Mouse (Mus musculus) spleen, adult 2 months (tissue): ENCODE data around the gene Kcnn3. TPM values are rescaled to one million over a fixed set of nuclear protein-coding genes. Genes with fewer than 3 reads are reported as not detected.

Experiments used
- DNase-seq, 2 experiments: peaks; one replicate each; pipeline versions ENCODE4 v3.0.0 to v3.0.0-alpha.2; 2012 to 2021; ENCODE audit warnings: low spot score in 2 of 2, low read depth in 1 of 2
- H3K27ac ChIP-seq: fragments of 200-500 bp; 2 replicates; pipeline ENCODE4 v1.5.1; 2012; ENCODE audit warnings: low read length, inconsistent platforms; ENCODE audit not compliant: insufficient read depth
- H3K27me3 ChIP-seq: fragments of 200-500 bp; 2 replicates; pipeline ENCODE4 v1.6.1; 2012; ENCODE audit warnings: mild to moderate bottlenecking, moderate library complexity, low read length, inconsistent platforms; ENCODE audit not compliant: control insufficient read depth, insufficient read depth
- H3K36me3 ChIP-seq: fragments of 200-500 bp; 2 replicates; pipeline ENCODE4 v1.6.1; 2012; ENCODE audit warnings: mild to moderate bottlenecking, low read length, inconsistent platforms; ENCODE audit not compliant: control insufficient read depth, insufficient read depth
- H3K4me1 ChIP-seq: fragments of 200-500 bp; 2 replicates; pipeline ENCODE4 v1.6.1; 2011; ENCODE audit warnings: inconsistent platforms; ENCODE audit not compliant: control insufficient read depth, insufficient read depth, insufficient read length
- H3K4me3 ChIP-seq: fragments of 200-500 bp; 2 replicates; pipeline ENCODE4 v1.5.1; 2011; ENCODE audit warnings: mild to moderate bottlenecking, inconsistent platforms; ENCODE audit not compliant: insufficient read depth, insufficient read length; ENCODE audit errors: extremely low read depth
- CTCF ChIP-seq: fragments of 200-500 bp; IDR thresholded peaks from 2 replicates; pipeline ENCODE4 v1.5.1; 2011; ENCODE audit warnings: mild to moderate bottlenecking, inconsistent platforms; ENCODE audit not compliant: insufficient read depth, insufficient read length, insufficient replicate concordance; ENCODE audit errors: extremely low read depth
- POLR2A ChIP-seq: fragments of 200-500 bp; IDR thresholded peaks from 2 replicates; pipeline ENCODE4 v1.6.1; 2011; ENCODE audit warnings: low read depth, low read length, inconsistent platforms
- WGBS: fragments of 180-500 bp; shearing (Covaris S2); methylation state at CpG from one replicate; pipeline ENCODE4 v1.1.7; 2018; 5-methylcytosine and 5-hydroxymethylcytosine counted together
- polyA plus RNA-seq: library from polyadenylated mRNA; depleted of rRNA; stranded (reverse); fragments of >200 nt; gene quantifications from 2 replicates; pipeline ENCODE4 v1.2.3, GENCODE M21; 2012

Kcnn3 gene
- polyA plus RNA-seq, 1 experiment = 0.33 TPM

DNA sequence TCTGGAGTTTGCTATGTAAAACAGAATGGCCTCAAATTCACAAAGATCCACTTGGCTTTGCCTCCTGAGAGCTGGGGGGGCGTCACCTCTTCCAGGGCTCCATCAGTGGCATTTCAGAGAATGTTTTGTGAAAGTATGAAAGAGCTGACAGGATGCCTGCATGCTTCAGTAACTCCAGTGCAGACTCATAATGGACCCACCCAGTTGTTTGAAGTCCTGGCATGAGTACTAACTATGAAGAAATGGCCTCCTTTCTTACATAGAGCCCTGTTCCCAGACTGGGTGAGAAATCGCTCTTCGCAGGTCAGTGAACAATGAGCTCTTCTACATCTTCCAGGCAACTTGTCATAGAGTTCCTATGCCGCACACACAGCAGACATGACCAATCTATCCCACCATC lies 70.4 kb downstream of the Kcnn3 start:
- H3K27me3 ChIP-seq = no peaks in the 10 kb centered on the region
- H3K27ac ChIP-seq = no peak overlapping the region
- no peaks in the 10 kb centered on the region for H3K4me1 ChIP-seq
- no peak overlapping the region for H3K4me3 ChIP-seq
- no peak for DNase-seq
- WGBS = 91% methylated on average over 4 of the region's 4 CpGs
- no peaks in the 10 kb centered on the region for H3K36me3 ChIP-seq
- no peak for TF ChIP-seq POLR2A

DNA sequence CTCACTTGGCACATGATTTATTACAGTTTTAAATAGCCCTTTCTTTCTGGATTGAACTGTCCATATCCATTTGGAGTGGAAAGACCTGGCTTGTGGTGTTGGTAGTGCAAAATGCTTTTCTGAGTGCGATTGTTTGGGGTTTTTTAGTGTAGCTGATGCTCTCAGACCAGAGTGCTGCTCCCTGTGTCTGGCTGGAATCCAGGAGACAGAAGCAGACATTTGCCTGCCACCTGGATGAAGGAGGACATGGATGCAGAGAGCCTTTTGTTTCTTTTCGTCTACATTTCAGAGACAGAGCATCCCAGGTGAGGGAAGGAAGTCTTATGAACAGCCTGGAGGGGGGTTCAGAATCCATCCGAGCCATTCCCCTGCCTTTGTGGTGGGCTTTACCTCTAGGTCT lies 71.5 kb downstream of the Kcnn3 start:
- no peaks in the 10 kb centered on the region for H3K36me3 ChIP-seq
- TF ChIP-seq POLR2A (no peak), CTCF (no peak)
- WGBS = 83% methylated on average over 3 of the region's 3 CpGs
- no peak overlapping the region for H3K27ac ChIP-seq
- DNase-seq = no peak
- no peaks in the 10 kb centered on the region for H3K4me1 ChIP-seq
- no peaks in the 10 kb centered on the region for H3K27me3 ChIP-seq
- H3K4me3 ChIP-seq = no peak overlapping the region

DNA sequence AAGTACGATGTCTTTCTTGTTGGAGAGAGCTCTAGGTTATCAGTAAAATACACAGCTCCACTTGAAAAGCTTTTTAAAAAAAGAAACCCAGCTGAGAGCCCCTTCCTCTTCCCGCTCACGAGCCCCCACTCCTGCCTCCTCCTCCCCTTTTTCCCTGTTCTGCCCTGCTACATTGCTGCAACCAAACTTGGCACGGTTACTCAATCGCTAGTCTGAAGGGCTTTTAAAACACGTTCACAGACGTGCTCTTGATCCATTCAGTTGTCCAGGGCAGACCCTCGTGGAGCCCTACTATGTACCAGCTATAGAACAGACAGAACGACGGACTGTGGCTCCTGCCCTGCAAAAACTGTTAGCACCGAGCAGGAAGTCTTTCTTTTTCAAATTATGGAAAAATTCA lies 72.8 kb downstream of the Kcnn3 start:
- H3K4me3 ChIP-seq = no peak overlapping the region
- H3K27ac ChIP-seq = no peak overlapping the region
- no peaks in the 10 kb centered on the region for H3K36me3 ChIP-seq
- DNase-seq = no peak
- 44% methylated on average over 11 of the region's 11 CpGs for WGBS
- TF ChIP-seq POLR2A (no peak), CTCF (no peak)
- no peaks in the 10 kb centered on the region for H3K27me3 ChIP-seq
- no peaks in the 10 kb centered on the region for H3K4me1 ChIP-seq

DNA sequence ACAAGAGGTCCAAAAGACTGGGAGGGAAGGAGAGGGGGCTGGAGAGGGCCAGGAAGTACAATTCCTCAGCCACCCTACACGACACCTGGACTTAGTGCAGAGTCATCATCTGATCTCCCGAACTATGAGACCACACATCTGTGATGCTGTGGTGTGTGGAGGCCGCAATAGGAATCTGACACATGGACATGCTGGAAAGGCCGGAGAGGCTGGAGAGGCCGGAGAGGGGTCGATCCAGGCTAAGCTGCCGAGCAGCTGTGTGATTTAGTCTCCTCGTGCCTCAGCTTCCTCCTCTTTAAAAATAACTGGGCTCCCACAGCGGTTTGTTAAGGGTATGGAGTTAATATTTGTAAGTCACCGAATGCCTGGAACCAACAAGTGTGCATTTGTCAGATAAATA lies 73.6 kb downstream of the Kcnn3 start:
- DNase-seq = no peak
- H3K27ac ChIP-seq = no peak overlapping the region
- no peaks in the 10 kb centered on the region for H3K36me3 ChIP-seq
- no peaks in the 10 kb centered on the region for H3K4me1 ChIP-seq
- no peaks in the 10 kb centered on the region for H3K27me3 ChIP-seq
- WGBS = 78% methylated on average over 10 of the region's 10 CpGs
- no peak overlapping the region for H3K4me3 ChIP-seq
- TF ChIP-seq CTCF = no peak
- TF ChIP-seq POLR2A = no peak

DNA sequence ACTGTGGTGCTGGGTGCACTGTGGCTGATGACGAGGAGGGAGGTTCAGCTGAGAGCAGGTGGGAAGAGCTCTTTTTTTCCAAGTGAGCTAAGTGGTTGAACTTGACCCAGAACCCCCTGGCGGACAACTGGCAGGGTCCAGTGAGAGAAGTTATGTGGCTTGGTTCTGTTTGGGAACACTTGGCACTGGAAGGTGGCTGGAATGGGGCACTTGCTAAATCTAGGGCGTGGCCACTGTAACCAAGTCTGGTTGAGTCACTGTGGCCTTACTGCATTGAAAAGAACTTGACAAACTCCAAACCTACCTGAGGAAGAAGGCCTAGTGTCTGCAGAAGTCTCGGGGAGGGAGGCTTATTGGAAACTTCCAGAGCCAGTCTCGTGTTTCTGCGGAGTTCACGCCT lies 78.4 kb downstream of the Kcnn3 start:
- Histone ChIP-seq H3K4me3 (no peak overlapping the region), H3K27me3 (no peaks in the 10 kb centered on the region), H3K36me3 (no peaks in the 10 kb centered on the region), H3K4me1 (no peaks in the 10 kb centered on the region), H3K27ac (no peak overlapping the region)
- WGBS = 86% methylated on average over 7 of the region's 7 CpGs
- no peak for DNase-seq
- TF ChIP-seq POLR2A = no peak

DNA sequence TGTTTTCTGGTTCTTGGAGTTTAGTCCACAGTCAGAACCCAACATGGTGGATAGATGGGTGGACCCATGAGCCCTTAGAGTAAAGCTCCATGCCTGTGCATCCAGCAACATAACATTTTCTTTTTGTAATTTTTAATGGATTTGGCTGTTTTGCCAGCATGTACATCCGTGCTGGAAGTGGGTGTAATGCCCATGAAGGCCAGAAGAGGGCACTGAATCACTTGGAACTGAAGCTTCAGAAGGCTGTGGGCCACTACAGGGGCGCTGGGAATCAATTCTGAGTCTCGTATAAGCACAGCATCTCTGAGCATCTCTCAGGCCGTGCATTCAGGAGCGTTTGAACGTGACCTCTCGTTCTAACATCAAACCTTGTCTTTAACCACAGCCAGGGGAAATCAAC lies 79.0 kb downstream of the Kcnn3 start:
- H3K36me3 ChIP-seq = no peaks in the 10 kb centered on the region
- no peak for DNase-seq

DNA sequence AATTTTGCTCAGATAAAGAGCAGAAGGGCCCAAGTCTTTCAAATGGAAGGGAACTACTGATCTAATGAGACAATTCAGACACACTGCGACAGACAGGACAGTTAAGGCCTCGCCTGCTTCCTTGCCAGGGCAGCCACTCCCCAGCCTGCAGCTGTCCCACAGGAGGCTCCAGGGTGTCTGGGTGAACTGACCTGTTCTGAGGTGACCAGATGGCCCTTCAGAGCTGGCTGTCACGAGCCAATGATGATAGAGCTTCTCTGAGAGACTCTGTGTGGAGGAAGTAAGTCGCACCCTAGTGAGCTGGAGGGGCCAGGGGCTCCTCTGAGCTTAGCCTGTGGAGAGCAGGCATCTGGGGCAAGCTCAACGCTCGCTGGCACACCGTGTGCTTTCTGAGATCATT lies 81.1 kb downstream of the Kcnn3 start:
- H3K4me3 ChIP-seq = no peak overlapping the region
- TF ChIP-seq CTCF (no peak), POLR2A (no peak)
- 65% methylated on average over 7 of the region's 7 CpGs for WGBS

More for the DNA sequence above, 79.0 kb downstream of the Kcnn3 start:
- 95% methylated on average over 7 of the region's 7 CpGs for WGBS
- H3K27ac ChIP-seq = no peak overlapping the region
- H3K27me3 ChIP-seq = no peaks in the 10 kb centered on the region
- no peak overlapping the region for H3K4me3 ChIP-seq
- TF ChIP-seq CTCF = no peak
- no peak for TF ChIP-seq POLR2A
- H3K4me1 ChIP-seq = no peaks in the 10 kb centered on the region

DNA sequence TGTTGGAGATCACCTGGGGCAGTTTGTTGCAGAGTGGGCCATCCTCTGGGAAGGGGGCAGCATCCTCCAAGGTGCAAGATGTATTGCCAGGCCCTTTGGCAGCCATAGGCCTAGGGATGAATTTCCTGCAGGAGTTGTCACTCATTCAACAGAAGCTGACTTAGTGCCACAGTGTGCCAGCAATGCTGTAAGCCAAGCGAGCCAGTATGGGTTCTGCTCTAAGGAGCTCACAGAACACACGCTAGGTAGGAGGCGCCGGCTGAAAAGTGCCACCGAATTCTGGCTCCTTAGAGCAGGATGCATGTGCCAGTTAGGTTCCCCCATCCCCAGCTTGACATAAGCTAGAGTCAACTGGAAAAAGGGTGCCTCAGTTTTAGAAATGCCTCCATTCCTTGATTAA lies 83.3 kb downstream of the Kcnn3 start:
- WGBS = 93% methylated on average over 5 of the region's 5 CpGs
- H3K4me1 ChIP-seq = no peaks in the 10 kb centered on the region

More for the DNA sequence above, 81.1 kb downstream of the Kcnn3 start:
- no peak overlapping the region for H3K27ac ChIP-seq
- H3K27me3 ChIP-seq = no peaks in the 10 kb centered on the region
- no peaks in the 10 kb centered on the region for H3K4me1 ChIP-seq
- DNase-seq = no peak
- no peaks in the 10 kb centered on the region for H3K36me3 ChIP-seq

More for the DNA sequence above, 83.3 kb downstream of the Kcnn3 start:
- H3K27ac ChIP-seq = no peak overlapping the region
- no peaks in the 10 kb centered on the region for H3K36me3 ChIP-seq
- no peak for DNase-seq
- H3K4me3 ChIP-seq = no peak overlapping the region
- TF ChIP-seq CTCF (no peak), POLR2A (no peak)
- H3K27me3 ChIP-seq = no peaks in the 10 kb centered on the region
